Mouse (Mus musculus) heart, embryonic 12.5 days (tissue): ENCODE measurements around the gene Cisd1. TPM values are rescaled to one million over a fixed set of nuclear protein-coding genes. Genes with fewer than 3 reads are reported as not detected.

Experiments used
- ATAC-seq: fragments of 200-750 bp; cut with Nextera tagmentation; 2 replicates; pipeline ENCODE4 v1.8.0; 2017; ENCODE audit warnings: moderate TSS enrichment, moderate library complexity; ENCODE audit not compliant: insufficient number of reproducible peaks, low FRiP score
- H3K27ac ChIP-seq: fragments of 300-500 bp; sonication (generic); 2 replicates; pipeline ENCODE4 v1.5.1; 2016; ENCODE audit warnings: mild to moderate bottlenecking, moderate library complexity; ENCODE audit not compliant: poor library complexity, severe bottlenecking
- H3K27me3 ChIP-seq: fragments of 300-500 bp; sonication (generic); replicated peaks from 2 replicates; pipeline ENCODE4 v1.6.1; 2016; ENCODE audit warnings: mild to moderate bottlenecking, moderate library complexity
- H3K36me3 ChIP-seq: fragments of 300-500 bp; sonication (generic); 2 replicates; pipeline ENCODE4 v1.6.1; 2016; ENCODE audit warnings: mild to moderate bottlenecking, moderate library complexity
- H3K4me1 ChIP-seq: fragments of 300-500 bp; sonication (generic); replicated peaks from 2 replicates; pipeline ENCODE4 v1.6.1; 2016; ENCODE audit warnings: mild to moderate bottlenecking
- H3K4me2 ChIP-seq: fragments of 300-500 bp; sonication (generic); 2 replicates; pipeline ENCODE4 v1.6.1; 2016; ENCODE audit warnings: mild to moderate bottlenecking, moderate library complexity
- H3K4me3 ChIP-seq: fragments of 300-500 bp; sonication (generic); 2 replicates; pipeline ENCODE4 v1.5.1; 2016; ENCODE audit warnings: mild to moderate bottlenecking
- H3K9ac ChIP-seq: fragments of 300-500 bp; sonication (generic); 2 replicates; pipeline ENCODE4 v1.6.1; 2016; ENCODE audit warnings: mild to moderate bottlenecking, moderate library complexity
- H3K9me3 ChIP-seq: fragments of 300-500 bp; sonication (generic); replicated peaks from 2 replicates; pipeline ENCODE4 v1.6.1; 2016; ENCODE audit warnings: mild to moderate bottlenecking, moderate library complexity
- WGBS: fragments of 180-500 bp; shearing (Covaris S2); methylation state at CpG from one replicate; pipeline ENCODE4 v1.1.7; 2016; 5-methylcytosine and 5-hydroxymethylcytosine counted together
- polyA plus RNA-seq: library from polyadenylated mRNA; unstranded; fragments of >200 nt; fragmentation: Nextera tagmentation; extraction: Ambion mirVana; gene quantifications from 2 replicates; pipeline ENCODE4 v1.2.1, GENCODE M21; 2016

Gene Cisd1
- polyA plus RNA-seq, 1 experiment from 2014 or later, result 170 TPM

DNA sequence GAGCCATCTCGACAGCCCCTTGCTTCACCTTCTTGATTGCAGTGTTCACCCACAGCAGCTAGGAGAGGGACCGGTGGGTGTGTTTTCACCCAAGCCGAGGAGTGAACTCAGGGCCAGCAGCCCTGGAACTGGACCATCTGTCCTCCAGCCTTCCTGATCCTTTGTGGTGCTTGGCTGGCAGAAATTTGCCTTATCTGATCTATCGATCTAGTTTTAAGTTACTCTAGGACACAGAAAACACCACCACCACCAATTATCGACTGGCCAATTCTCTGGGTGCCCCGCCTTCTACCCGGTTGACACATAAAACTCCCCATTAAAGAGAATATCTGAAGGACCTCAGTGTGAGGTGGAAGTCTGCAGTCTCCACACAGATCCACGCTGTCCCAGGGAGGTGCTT lies 21.1 kb downstream of the Cisd1 start:
- Histone ChIP-seq H3K27me3 (no peaks in the 10 kb centered on the region), H3K36me3 (no peaks in the 10 kb centered on the region), H3K9me3 (no peaks in the 10 kb centered on the region), H3K9ac (no peak overlapping the region), H3K4me3 (no peak overlapping the region), H3K4me1 (no peaks in the 10 kb centered on the region), H3K4me2 (no peak overlapping the region), H3K27ac (no peak overlapping the region)
- 77% methylated on average over 8 of the region's 8 CpGs for WGBS
- no peak for ATAC-seq

DNA sequence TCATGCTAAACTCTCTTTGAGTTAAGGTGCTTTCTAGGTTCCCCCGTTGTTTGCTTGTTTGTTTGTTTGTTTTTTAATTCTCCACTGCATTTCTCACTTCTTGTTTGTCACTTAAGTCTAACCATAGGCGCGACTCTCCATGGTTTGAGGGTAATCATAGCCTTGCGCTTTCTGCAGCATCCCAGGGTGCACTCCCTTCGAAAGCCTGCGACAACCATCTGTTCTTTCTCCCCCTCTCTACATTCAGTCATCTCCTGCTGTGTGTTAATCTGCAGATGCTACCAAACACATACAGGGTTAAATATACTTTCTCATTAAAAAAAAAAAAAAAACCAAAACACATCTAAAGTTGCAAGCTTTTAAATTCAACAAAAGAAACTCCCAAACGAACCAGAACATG lies 28.3 kb downstream of the Cisd1 start:
- H3K9ac ChIP-seq, result no peak overlapping the region
- no peak overlapping the region for H3K4me3 ChIP-seq
- no peaks in the 10 kb centered on the region for H3K9me3 ChIP-seq
- H3K27ac ChIP-seq, result no peak overlapping the region
- H3K36me3 ChIP-seq, result no peaks in the 10 kb centered on the region
- H3K4me1 ChIP-seq, result no peaks in the 10 kb centered on the region
- ATAC-seq, result no peak
- WGBS, result 49% methylated on average over 7 of the region's 7 CpGs
- no peak overlapping the region for H3K4me2 ChIP-seq
- H3K27me3 ChIP-seq, result no peaks in the 10 kb centered on the region

DNA sequence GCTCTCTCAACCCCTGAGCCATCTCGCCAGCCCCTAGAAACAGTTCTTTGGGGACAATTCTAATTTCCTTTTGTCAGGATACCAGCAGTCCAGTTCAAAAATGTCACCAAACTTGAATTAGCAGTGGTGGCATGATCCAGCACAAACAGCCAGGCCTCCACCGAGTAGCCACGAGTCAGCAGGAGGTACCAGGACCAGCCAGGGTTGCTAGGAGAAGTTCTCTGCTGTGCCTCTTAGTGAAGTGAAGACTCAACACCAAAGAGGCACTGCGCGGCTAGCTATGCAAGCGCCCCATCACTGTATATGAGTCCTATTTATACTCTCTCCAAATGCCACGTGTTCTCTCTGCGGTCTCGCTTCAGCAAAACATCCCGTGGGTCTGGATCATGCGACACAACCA lies 28.7 kb downstream of the Cisd1 start:
- Histone ChIP-seq H3K4me1 (no peaks in the 10 kb centered on the region), H3K36me3 (no peaks in the 10 kb centered on the region), H3K9ac (no peak overlapping the region), H3K4me2 (no peak overlapping the region), H3K4me3 (no peak overlapping the region), H3K9me3 (no peaks in the 10 kb centered on the region), H3K27ac (no peak overlapping the region), H3K27me3 (no peaks in the 10 kb centered on the region)
- ATAC-seq, result no peak
- 67% methylated on average over 11 of the region's 11 CpGs for WGBS

DNA sequence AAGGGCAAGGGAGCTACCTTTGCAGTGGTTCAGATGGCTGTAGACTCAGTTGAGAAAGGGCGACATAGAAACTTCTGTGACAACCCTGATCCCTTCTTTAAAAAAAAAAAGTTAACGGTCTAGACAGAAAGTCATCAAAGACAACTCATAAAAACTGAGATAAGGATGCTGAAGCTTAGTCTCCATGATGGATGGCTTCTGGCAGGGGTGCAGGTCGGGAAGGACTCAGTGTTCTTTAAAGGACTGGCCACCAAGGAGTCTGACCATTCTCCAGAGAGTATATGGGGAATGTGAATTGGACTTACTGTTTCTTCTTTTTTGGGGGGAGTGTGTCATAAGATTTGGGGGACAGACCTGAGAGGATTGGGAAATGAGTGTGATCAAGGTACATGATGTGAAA lies 30.2 kb downstream of the Cisd1 start:
- Histone ChIP-seq H3K4me2 (no peak overlapping the region), H3K4me3 (no peak overlapping the region), H3K4me1 (no peaks in the 10 kb centered on the region), H3K9ac (no peak overlapping the region), H3K27me3 (no peaks in the 10 kb centered on the region), H3K9me3 (no peaks in the 10 kb centered on the region), H3K36me3 (no peaks in the 10 kb centered on the region), H3K27ac (no peak overlapping the region)
- WGBS, result 69% methylated on average over 3 of the region's 3 CpGs
- no peak for ATAC-seq

DNA sequence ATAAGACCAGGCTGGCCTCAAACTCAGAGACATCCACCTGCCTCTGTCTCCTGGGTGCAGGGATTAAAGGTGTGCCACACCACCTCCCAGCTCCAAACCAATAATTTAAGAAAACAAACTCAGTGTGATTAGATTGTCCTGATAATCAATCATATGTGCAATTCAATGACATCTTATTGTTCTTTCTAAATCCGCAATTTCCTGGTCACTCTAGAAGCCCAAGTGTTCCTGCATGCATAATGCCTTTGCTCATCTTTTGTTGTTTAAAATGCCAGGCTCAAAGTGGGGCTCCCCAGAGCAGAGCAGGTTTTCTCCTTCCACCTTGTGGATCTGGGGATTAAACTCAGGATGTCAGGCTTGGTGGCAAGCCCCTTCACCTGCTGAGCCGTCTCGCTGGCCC lies 34.5 kb downstream of the Cisd1 start:
- no peak overlapping the region for H3K27ac ChIP-seq
- H3K4me1 ChIP-seq, result no peaks in the 10 kb centered on the region
- 59% methylated on average over 3 of the region's 3 CpGs for WGBS
- ATAC-seq, result no peak
- H3K36me3 ChIP-seq, result no peaks in the 10 kb centered on the region
- H3K9me3 ChIP-seq, result no peaks in the 10 kb centered on the region
- H3K4me3 ChIP-seq, result no peak overlapping the region
- H3K9ac ChIP-seq, result no peak overlapping the region
- H3K4me2 ChIP-seq, result no peak overlapping the region
- H3K27me3 ChIP-seq, result no peaks in the 10 kb centered on the region

DNA sequence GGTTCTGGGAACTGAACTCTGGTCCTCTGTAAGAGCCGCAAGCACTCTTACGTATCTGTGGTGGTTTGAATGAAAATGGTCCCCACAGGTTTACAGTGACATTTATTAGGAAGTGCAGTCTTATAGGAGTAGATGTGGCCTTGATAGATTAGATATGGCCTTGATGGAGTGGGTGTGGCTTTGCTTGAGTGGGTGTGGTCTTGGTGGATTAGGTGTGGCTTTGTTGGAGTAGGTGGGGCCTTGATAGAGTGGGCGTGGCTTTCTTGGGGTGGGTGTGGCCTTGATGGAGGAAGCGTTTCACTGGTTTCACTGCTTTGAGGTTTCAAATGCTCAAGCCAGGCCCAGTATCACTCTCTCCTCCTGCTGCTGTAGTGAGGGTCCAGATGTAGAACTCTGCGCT lies 36.6 kb downstream of the Cisd1 start:
- H3K9me3 ChIP-seq, result no peaks in the 10 kb centered on the region
- no peaks in the 10 kb centered on the region for H3K36me3 ChIP-seq
- H3K4me2 ChIP-seq, result no peak overlapping the region
- 87% methylated on average over 5 of the region's 5 CpGs for WGBS
- no peak overlapping the region for H3K4me3 ChIP-seq
- no peak for ATAC-seq
- H3K27ac ChIP-seq, result no peak overlapping the region
- H3K4me1 ChIP-seq, result no peaks in the 10 kb centered on the region
- H3K9ac ChIP-seq, result no peak overlapping the region
- H3K27me3 ChIP-seq, result no peaks in the 10 kb centered on the region

DNA sequence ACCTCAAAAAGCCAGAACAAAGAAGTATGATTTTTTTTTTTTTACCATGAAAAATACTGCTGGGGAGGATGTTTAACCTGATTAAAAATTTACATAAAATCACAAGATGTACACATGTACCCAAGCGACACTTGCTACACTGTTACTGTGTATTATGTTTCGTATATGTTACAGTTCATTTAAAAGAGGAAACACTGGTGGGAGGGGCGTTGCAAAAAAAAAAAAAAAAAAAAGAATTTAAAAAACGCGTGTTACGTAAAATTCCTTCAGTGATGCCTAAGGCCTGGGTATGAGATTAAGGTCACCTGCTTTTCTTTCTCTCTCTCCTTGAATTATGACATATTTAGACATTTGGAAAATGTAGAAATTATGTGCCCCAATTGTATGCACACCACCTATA lies 38.0 kb downstream of the Cisd1 start:
- H3K27ac ChIP-seq, result no peak overlapping the region
- H3K9ac ChIP-seq, result no peak overlapping the region
- WGBS, result 62% methylated on average over 6 of the region's 6 CpGs
- no peak overlapping the region for H3K4me2 ChIP-seq
- no peaks in the 10 kb centered on the region for H3K4me1 ChIP-seq
- no peaks in the 10 kb centered on the region for H3K27me3 ChIP-seq
- H3K4me3 ChIP-seq, result no peak overlapping the region
- no peaks in the 10 kb centered on the region for H3K36me3 ChIP-seq
- no peak for ATAC-seq
- no peaks in the 10 kb centered on the region for H3K9me3 ChIP-seq

DNA sequence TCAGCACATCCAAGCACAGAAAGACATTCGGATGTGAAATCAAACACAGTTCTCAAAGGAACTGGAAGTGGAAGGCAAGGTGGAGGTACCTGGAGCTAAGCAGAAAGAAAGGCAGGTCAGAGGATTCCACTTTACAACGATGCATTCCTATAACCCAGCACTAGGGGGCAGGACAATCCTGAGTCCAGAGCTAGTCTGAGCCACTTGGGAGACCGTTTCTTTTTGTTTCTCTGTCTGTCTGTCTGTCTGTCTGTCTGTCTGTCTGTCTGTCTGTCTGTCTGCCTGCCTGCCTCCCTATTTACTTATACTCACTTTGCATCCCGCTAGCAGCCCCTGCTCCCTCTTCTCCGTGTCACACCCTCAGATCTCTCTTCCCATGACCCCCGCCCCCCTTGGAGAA lies 38.6 kb downstream of the Cisd1 start:
- WGBS, result 11% methylated on average over 6 of the region's 6 CpGs
- Histone ChIP-seq H3K36me3 (no peaks in the 10 kb centered on the region), H3K4me2 (peak overlapping the region; percentile 64), H3K9ac (no peak overlapping the region), H3K4me3 (peak overlapping the region; percentile 26), H3K4me1 (no peaks in the 10 kb centered on the region), H3K9me3 (no peaks in the 10 kb centered on the region), H3K27me3 (no peaks in the 10 kb centered on the region), H3K27ac (no peak overlapping the region)
- no peak for ATAC-seq

DNA sequence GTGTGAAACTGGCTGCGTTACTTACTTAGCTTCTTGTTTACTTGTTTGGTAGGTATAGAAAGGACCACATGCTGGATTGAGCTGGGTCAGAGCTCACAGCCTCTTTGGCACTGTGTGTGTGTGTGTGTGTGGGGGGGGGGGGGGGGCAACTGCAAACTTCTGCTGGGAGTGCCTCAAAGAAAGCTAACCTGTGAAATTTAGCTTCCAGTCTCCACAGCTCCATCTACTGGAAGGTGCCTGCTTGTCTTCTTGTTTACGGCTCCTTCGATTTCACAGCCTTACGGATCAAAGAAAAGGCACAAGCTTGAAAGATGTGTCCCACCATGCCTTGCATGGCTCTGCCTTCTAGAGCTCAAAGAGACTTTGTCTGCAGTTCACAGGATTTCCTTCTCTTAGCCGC lies 42.3 kb downstream of the Cisd1 start:
- Histone ChIP-seq H3K27me3 (peaks cover 6% of the 10 kb centered on the region; the same call in 1 of the 2 replicates), H3K27ac (no peak overlapping the region), H3K9me3 (no peaks in the 10 kb centered on the region), H3K4me2 (peak overlapping the region; percentile 37), H3K4me3 (no peak overlapping the region), H3K36me3 (no peaks in the 10 kb centered on the region), H3K4me1 (no peaks in the 10 kb centered on the region), H3K9ac (no peak overlapping the region)
- 20% methylated on average over 5 of the region's 5 CpGs for WGBS
- no peak for ATAC-seq

DNA sequence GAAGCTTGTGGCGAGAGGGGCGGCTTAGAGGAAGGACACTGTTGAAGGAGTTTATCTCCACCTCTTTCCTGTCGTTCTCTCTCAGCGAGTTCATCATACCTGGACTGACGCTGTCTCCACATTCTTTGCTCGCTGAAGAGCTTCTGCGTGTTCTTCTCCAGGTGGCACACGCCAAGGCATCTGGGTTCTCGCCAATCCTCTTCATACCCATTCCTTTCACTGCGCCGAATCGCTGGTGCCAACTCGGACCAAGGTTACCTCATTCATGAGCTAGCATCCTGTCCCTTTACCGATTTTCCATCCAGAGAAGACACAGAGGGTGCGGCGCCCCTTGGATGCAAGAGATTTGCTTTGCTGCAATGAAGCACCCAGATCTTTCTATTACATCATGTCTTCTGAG lies 44.6 kb downstream of the Cisd1 start:
- no peak overlapping the region for H3K4me3 ChIP-seq
- peaks cover 6% of the 10 kb centered on the region; the same call in 1 of the 2 replicates for H3K27me3 ChIP-seq
- H3K4me1 ChIP-seq, result no peaks in the 10 kb centered on the region
- WGBS, result 67% methylated on average over 16 of the region's 16 CpGs
- no peaks in the 10 kb centered on the region for H3K36me3 ChIP-seq
- H3K9ac ChIP-seq, result no peak overlapping the region
- H3K27ac ChIP-seq, result no peak overlapping the region
- no peak for ATAC-seq
- no peaks in the 10 kb centered on the region for H3K9me3 ChIP-seq
- H3K4me2 ChIP-seq, result no peak overlapping the region

DNA sequence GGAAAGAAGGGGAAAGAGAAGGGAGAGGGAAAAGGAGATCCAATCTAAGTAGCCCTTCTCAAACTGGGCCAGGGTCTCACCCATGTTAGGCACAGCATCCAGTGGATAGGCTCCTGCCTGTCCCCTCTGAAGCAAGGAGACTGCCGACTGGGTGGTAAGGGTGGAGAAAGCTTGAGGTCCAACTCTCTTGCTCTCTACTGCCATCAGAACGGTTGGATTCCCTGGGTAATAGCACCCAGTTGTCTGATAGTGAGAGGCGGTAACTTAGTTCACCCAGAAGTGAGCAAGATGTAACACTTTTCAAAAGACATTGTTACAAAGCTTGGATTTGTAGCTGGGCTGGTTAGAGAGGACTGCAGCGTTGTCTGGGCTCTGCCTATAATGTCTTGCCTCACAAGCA lies 51.5 kb downstream of the Cisd1 start:
- Histone ChIP-seq H3K9ac (no peak overlapping the region), H3K27me3 (no peaks in the 10 kb centered on the region), H3K4me2 (no peak overlapping the region), H3K27ac (no peak overlapping the region), H3K36me3 (no peaks in the 10 kb centered on the region), H3K4me1 (peaks cover 9% of the 10 kb centered on the region; the same call in 1 of the 2 replicates), H3K4me3 (no peak overlapping the region), H3K9me3 (no peaks in the 10 kb centered on the region)
- WGBS, result 52% methylated on average over 4 of the region's 4 CpGs
- no peak for ATAC-seq

DNA sequence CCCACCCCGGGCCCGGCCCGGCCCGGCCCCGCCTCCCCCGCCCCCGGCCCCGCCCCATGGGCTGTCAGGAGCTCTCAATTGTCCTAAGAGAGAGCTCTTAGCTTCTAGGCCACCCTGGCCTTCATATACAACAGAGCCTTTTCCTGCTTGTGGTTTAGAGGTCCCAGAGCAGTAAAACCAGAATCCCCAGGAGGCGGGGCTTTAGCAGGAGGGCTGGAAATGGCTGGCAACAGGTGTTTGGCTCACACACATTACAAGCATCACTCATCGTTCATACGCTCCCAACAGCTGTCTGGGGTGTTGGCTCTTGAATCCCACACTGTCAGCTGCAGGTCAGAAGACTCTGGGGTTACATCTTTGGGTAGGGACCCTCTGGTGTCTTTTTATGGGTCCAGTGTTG lies 52.5 kb downstream of the Cisd1 start:
- Histone ChIP-seq H3K4me2 (peak overlapping the region; percentile 58), H3K4me3 (peak overlapping the region; percentile 23; the same call in 1 of the 2 replicates), H3K4me1 (peaks cover 9% of the 10 kb centered on the region; the same call in 1 of the 2 replicates), H3K27ac (no peak overlapping the region), H3K9ac (no peak overlapping the region), H3K36me3 (no peaks in the 10 kb centered on the region), H3K27me3 (no peaks in the 10 kb centered on the region), H3K9me3 (no peaks in the 10 kb centered on the region)
- ATAC-seq, result no peak
- 12% methylated on average over 10 of the region's 11 CpGs for WGBS
